Mouse (Mus musculus) lung, embryonic 14.5 days (tissue): ENCODE measurements around the gene Mnd1. TPM values are rescaled to one million over a fixed set of nuclear protein-coding genes. Genes with fewer than 3 reads are reported as not detected.

Experiments used
- ATAC-seq: fragments of 200-750 bp; cut with Nextera tagmentation; 2 replicates; pipeline ENCODE4 v1.8.0; 2017; ENCODE audit warnings: mild to moderate bottlenecking, moderate TSS enrichment, moderate library complexity; ENCODE audit not compliant: insufficient read depth
- DNase-seq: peaks from one replicate; pipeline ENCODE4 v3.0.0-alpha.2; 2015
- H3K27ac ChIP-seq: fragments of 300-500 bp; sonication (generic); 2 replicates; pipeline ENCODE4 v1.5.1; 2014; ENCODE audit warnings: low read depth, mild to moderate bottlenecking, moderate library complexity
- H3K27me3 ChIP-seq: fragments of 300-500 bp; sonication (generic); 2 replicates; pipeline ENCODE4 v1.6.1; 2014; ENCODE audit warnings: low read length, control low read depth; ENCODE audit not compliant: insufficient read depth
- H3K36me3 ChIP-seq: fragments of 300-500 bp; sonication (generic); 2 replicates; pipeline ENCODE4 v1.6.1; 2014; ENCODE audit warnings: control low read depth; ENCODE audit not compliant: insufficient read depth
- H3K4me1 ChIP-seq: fragments of 300-500 bp; sonication (generic); 2 replicates; pipeline ENCODE4 v1.6.1; 2014; ENCODE audit warnings: antibody characterized with exemption, control low read depth; ENCODE audit not compliant: insufficient read depth
- H3K4me2 ChIP-seq: fragments of 300-500 bp; sonication (generic); 2 replicates; pipeline ENCODE4 v1.6.1; 2014; ENCODE audit warnings: mild to moderate bottlenecking
- H3K4me3 ChIP-seq: fragments of 300-500 bp; sonication (generic); 2 replicates; pipeline ENCODE4 v1.5.1; 2014; ENCODE audit warnings: low read depth, low read length
- H3K9ac ChIP-seq: fragments of 300-500 bp; sonication (generic); 2 replicates; pipeline ENCODE4 v1.6.1; 2014
- H3K9me3 ChIP-seq: fragments of 300-500 bp; sonication (generic); 2 replicates; pipeline ENCODE4 v1.6.1; 2016; ENCODE audit warnings: low read depth, low read length, control low read depth
- CTCF ChIP-seq: IDR thresholded peaks from 2 replicates; pipeline ENCODE4 v1.5.1; 2016; ENCODE audit warnings: antibody characterized with exemption, low read depth
- WGBS: fragments of 180-500 bp; shearing (Covaris S2); extraction: QIAGEN DNeasy Blood & Tissue Kit; methylation state at CpG from one replicate; pipeline ENCODE4 v1.1.7; 2014; 5-methylcytosine and 5-hydroxymethylcytosine counted together
- polyA plus RNA-seq: library from polyadenylated mRNA; unstranded; fragments of >200 nt; fragmentation: Nextera tagmentation; extraction: Ambion mirVana; gene quantifications from 2 replicates; pipeline ENCODE4 v1.2.1, GENCODE M21; 2014

Mnd1 gene
- polyA plus RNA-seq, 1 experiment from 2014 or later = 15.4 TPM

DNA sequence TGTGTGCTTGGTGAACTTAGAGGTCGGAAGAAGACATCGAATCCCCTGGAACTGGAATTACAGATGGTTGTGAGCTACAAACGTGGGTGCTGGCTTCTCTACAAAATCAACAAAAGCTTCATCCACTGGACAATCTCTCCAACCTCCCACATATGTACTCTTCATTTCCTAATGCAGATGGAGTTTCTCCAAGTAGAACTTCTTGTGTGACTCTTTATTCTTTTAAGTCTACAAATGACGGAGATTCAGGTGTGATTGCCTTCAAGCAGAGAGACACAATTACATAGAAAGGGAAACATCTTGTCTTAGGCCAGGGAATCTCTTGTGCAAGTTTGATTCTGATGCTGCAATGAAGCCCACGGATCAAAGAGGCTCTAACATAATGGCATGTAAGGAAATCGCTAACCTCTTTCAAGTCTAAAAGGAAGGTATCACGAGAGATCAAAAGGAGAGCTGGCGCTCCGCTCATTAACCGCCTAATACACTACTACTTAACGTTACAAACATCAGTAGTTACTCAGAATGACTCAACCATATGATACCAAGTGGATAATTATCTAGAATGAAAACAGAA lies 18.1 kb upstream of the Mnd1 start, which contains the start of gene Gm6525:
TSS of gene Gm6525 (plus strand) at position 524 of the 574 bp plus-strand sequence.
- Histone ChIP-seq H3K4me3 (no peak within 1 kb of the TSS), H3K9me3 (no peaks in the 10 kb centered on the region), H3K9ac (no peak within 1 kb of the TSS), H3K4me1 (no peaks in the 10 kb centered on the region), H3K4me2 (no peak within 1 kb of the TSS), H3K27ac (no peak within 1 kb of the TSS), H3K27me3 (no peaks in the 10 kb centered on the region), H3K36me3 (0 out of 2 replicates have a peak, but pooled peaks cover 8% of the 10 kb centered on the region)
- 85% methylated on average over 11 of the region's 11 CpGs for WGBS
- TF ChIP-seq CTCF = no peak
- ATAC-seq = no peak
- no peak for DNase-seq

GRCm38 (mm10) chr3:84172406-84172805 lies 16.8 kb upstream of the Mnd1 start:
- no peaks in the 10 kb centered on the region for H3K27me3 ChIP-seq
- no peak overlapping the region for H3K4me3 ChIP-seq
- no peaks in the 10 kb centered on the region for H3K9me3 ChIP-seq
- DNase-seq = no peak
- no peak overlapping the region for H3K27ac ChIP-seq
- no peaks in the 10 kb centered on the region for H3K4me1 ChIP-seq
- 36% methylated on average over 11 of the region's 11 CpGs for WGBS
- no peak for TF ChIP-seq CTCF
- H3K4me2 ChIP-seq = no peak overlapping the region
- H3K9ac ChIP-seq = no peak overlapping the region
- ATAC-seq = no peak
- H3K36me3 ChIP-seq = 0 out of 2 replicates have a peak, but pooled peaks cover 8% of the 10 kb centered on the region

DNA sequence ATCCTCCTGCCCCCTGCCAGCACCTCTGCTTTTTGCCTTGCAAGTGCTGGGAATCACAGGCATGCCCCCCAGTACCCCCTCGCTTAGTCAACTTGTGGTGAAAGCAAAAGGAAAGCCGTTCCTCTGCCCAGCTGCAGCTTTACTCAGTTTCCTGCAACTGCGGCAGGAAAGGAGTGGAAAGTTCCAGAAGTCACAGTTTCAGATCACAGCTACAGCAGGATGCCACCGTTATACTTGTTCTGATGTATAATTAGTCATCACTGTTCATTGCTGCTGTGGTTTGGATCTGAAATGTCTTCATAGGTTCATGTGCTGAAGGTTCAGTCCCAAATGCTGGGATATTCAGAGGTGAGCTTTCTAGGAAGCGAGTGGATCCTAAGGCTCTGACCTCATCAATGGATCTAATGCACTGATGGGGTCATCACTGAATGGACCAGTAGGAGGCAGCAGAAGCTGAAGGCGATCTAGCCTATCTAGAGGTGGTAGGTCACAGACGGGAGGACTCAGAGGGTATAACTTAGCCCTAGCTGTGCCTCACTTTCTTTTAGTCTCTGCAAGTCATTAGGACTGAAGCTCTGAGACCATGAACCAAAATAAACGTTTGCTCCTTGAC lies 13.9 kb upstream of the Mnd1 start:
- no peaks in the 10 kb centered on the region for H3K27me3 ChIP-seq
- no peak overlapping the region for H3K27ac ChIP-seq
- H3K4me1 ChIP-seq = no peaks in the 10 kb centered on the region
- peak; percentile 38; the same call in 1 of the 2 replicates for TF ChIP-seq CTCF
- no peak for DNase-seq
- 67% methylated on average over 8 of the region's 8 CpGs for WGBS
- peaks cover 23% of the 10 kb centered on the region for H3K36me3 ChIP-seq
- no peak overlapping the region for H3K9ac ChIP-seq
- no peaks in the 10 kb centered on the region for H3K9me3 ChIP-seq
- no peak overlapping the region for H3K4me2 ChIP-seq
- no peak for ATAC-seq
- H3K4me3 ChIP-seq = no peak overlapping the region

DNA sequence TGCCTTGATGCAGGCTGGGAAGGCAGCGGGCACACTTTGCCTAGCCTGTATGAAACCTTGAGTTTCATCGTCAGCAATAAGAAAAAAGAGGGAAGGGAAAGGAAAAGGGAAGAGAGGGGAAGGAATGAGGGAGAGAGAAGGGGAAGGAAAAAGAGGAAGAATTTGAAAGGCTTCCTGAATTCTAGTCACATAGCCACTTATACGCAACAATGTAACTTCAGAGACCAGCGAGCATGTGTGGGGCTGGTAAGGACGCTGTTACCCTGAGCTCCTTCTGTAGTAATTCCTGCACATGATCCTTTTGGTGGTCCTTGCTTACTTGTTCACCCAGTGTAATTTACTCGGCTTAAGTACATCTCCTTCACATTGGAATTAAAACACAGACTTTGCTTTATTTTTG lies 13.4 kb upstream of the Mnd1 start:
- TF ChIP-seq CTCF = no peak
- no peak for ATAC-seq
- Histone ChIP-seq H3K27ac (no peak overlapping the region), H3K36me3 (peaks cover 23% of the 10 kb centered on the region), H3K4me1 (no peaks in the 10 kb centered on the region), H3K9me3 (no peaks in the 10 kb centered on the region), H3K9ac (no peak overlapping the region), H3K4me2 (no peak overlapping the region), H3K27me3 (no peaks in the 10 kb centered on the region), H3K4me3 (no peak overlapping the region)
- 85% methylated on average over 6 of the region's 6 CpGs for WGBS
- no peak for DNase-seq

DNA sequence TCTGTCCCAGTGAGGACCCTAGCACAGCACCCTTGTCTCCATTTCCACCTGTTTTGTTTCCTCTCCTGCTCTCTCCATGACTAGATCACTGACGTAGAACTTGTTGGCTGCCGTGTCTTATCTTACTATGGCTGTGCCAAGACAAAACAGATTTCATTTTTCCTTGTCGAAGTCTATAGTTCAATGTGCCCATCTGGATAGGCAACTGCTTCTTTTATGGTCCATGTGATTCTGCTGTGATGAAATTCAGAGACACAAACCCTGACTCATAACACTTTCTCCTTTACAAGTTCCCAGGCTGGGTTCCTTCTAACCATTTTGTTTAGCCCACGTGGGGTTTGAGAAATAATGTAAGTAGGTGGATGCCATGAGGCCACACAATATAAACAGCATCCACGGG lies 10.5 kb upstream of the Mnd1 start:
- Histone ChIP-seq H3K4me2 (no peak overlapping the region), H3K27ac (no peak overlapping the region)
- WGBS = 83% methylated on average over 5 of the region's 5 CpGs

GRCm38 (mm10) chr3:84165391-84165790 lies 9.8 kb upstream of the Mnd1 start:
- H3K4me2 ChIP-seq = no peak overlapping the region
- H3K4me1 ChIP-seq = no peaks in the 10 kb centered on the region
- DNase-seq (no peak), ATAC-seq (no peak)
- H3K9me3 ChIP-seq = no peaks in the 10 kb centered on the region
- no peak for TF ChIP-seq CTCF
- H3K27me3 ChIP-seq = no peaks in the 10 kb centered on the region
- H3K9ac ChIP-seq = no peak overlapping the region
- H3K4me3 ChIP-seq = no peak overlapping the region
- WGBS = 88% methylated on average over 3 of the region's 3 CpGs
- H3K36me3 ChIP-seq = peaks cover 20% of the 10 kb centered on the region
- no peak overlapping the region for H3K27ac ChIP-seq

More for the DNA sequence above, 10.5 kb upstream of the Mnd1 start:
- TF ChIP-seq CTCF = no peak
- DNase-seq = no peak
- ATAC-seq = no peak
- Histone ChIP-seq H3K27me3 (no peaks in the 10 kb centered on the region), H3K4me1 (no peaks in the 10 kb centered on the region), H3K4me3 (no peak overlapping the region), H3K36me3 (peaks cover 20% of the 10 kb centered on the region), H3K9me3 (no peaks in the 10 kb centered on the region), H3K9ac (no peak overlapping the region)

- no peaks in the 10 kb centered on the region for H3K27me3 ChIP-seq
- 76% methylated on average over 4 of the region's 4 CpGs for WGBS
- ATAC-seq (no peak), DNase-seq (no peak)
- H3K9me3 ChIP-seq = no peaks in the 10 kb centered on the region
- no peaks in the 10 kb centered on the region for H3K36me3 ChIP-seq
- 0 out of 2 replicates have a peak, but pooled peaks cover 3% of the 10 kb centered on the region for H3K4me1 ChIP-seq
- H3K27ac ChIP-seq = no peak overlapping the region
- no peak overlapping the region for H3K9ac ChIP-seq
- no peak for TF ChIP-seq CTCF
- no peak overlapping the region for H3K4me2 ChIP-seq
- no peak overlapping the region for H3K4me3 ChIP-seq
Observed at GRCm38 (mm10) chr3:84157559-84158350, 2.2 kb upstream of the Mnd1 start.
